Mouse (Mus musculus) brain, embryonic 14.5 days (tissue): ENCODE results near the gene Gmds.

Experiments
- CTCF ChIP-seq: fragments of 200-500 bp; IDR thresholded peaks from 2 replicates; pipeline ENCODE4 v1.5.1; 2012; ENCODE audit warnings: inconsistent platforms, mild to moderate bottlenecking, moderate library complexity, borderline replicate concordance; ENCODE audit not compliant: insufficient read depth, insufficient read length; ENCODE audit errors: extremely low read depth
- POLR2A ChIP-seq: fragments of 200-500 bp; IDR thresholded peaks from 2 replicates; pipeline ENCODE4 v1.6.1; 2012; ENCODE audit warnings: mild to moderate bottlenecking, inconsistent platforms, borderline replicate concordance; ENCODE audit not compliant: poor library complexity, insufficient read depth, insufficient read length, severe bottlenecking; ENCODE audit errors: extremely low read depth

DNA sequence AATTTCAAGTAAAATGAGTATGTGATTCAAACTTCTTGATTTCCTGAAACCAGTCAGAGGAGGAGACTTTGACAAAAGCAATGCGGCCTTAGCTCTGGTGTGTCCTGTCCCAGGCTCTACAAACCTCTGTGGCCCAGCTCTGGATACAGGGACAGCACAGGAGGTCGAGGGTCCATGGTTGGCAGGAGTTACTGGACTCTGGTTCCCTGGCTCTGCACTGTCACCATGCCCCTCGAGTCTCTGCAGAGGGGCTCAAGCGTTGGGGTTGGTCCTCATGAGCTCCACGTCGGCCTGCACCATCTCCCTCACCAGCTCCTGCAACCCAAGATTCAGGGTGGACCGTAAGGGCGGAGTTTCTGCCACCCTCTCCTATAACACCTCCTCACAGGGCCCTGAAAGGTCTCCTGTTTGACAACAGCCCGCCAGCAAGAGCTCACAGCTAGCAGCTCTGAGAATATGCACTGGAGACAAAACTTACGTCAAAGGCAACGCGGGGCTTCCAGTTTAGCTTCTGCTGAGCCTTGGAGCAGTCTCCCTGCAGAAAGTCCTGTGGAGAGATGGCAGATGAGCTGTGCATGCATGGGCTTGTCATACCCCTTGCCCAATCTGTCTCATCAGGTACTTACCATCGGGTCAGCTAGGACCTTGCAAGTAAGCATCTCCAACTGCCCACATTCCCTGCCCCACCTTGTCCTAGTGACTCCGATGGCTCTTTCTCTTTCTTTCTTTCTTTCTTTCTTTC, 518.7 kb downstream of the Gmds start:
- TF ChIP-seq CTCF (no peak), POLR2A (no peak)
